Mouse (Mus musculus) spleen, adult 2 months (tissue): Measurements from ENCODE around the gene Numb.

Experiments used
- CTCF ChIP-seq: fragments of 200-500 bp; IDR thresholded peaks from 2 replicates; pipeline ENCODE4 v1.5.1; 2011; ENCODE audit warnings: mild to moderate bottlenecking, inconsistent platforms; ENCODE audit not compliant: insufficient read depth, insufficient read length, insufficient replicate concordance; ENCODE audit errors: extremely low read depth
- POLR2A ChIP-seq: fragments of 200-500 bp; IDR thresholded peaks from 2 replicates; pipeline ENCODE4 v1.6.1; 2011; ENCODE audit warnings: low read depth, low read length, inconsistent platforms

- peak; percentile 48; the same call in 1 of the 2 replicates for TF ChIP-seq CTCF
- TF ChIP-seq POLR2A: no peak
Observed at GRCm38 (mm10) chr12:83770418-83771256, 151.1 kb downstream of the Numb start.
